Mouse (Mus musculus) gastrocnemius, adult 8-10 months (tissue): ENCODE measurements around the gene 2210016L21Rik. TPM values are rescaled to one million over a fixed set of nuclear protein-coding genes. Genes with fewer than 3 reads are reported as not detected.

Source experiments
- DNase-seq, 2 experiments: peaks; one replicate each; pipeline ENCODE4 v3.0.0; 2022; ENCODE audit warnings: low spot score in 2 of 2
- total RNA-seq, 4 experiments: library from RNA; stranded (reverse); gene quantifications; 2 replicates each; pipeline ENCODE4 v1.2.4; 2022

The 2210016L21Rik gene
- total RNA-seq, 4 experiments from 2014 or later = 16.9 to 29.0 (median 26.0) TPM

GRCm38 (mm10) chr5:114942766-114943130 is 790 bp downstream of the 2210016L21Rik start:
- DNase-seq = no peak

- no peak for DNase-seq
Observed at GRCm38 (mm10) chr5:114945072-114945471, 3.1 kb downstream of the 2210016L21Rik start.

- no peak for DNase-seq
Observed at GRCm38 (mm10) chr5:114948891-114949290, 6.9 kb downstream of the 2210016L21Rik start.

- DNase-seq = no peak
Observed at GRCm38 (mm10) chr5:114949316-114949715, 7.4 kb downstream of the 2210016L21Rik start.

GRCm38 (mm10) chr5:114949812-114950211 is 7.9 kb downstream of the 2210016L21Rik start:
- no peak for DNase-seq

GRCm38 (mm10) chr5:114950669-114951068 is 8.7 kb downstream of the 2210016L21Rik start:
- DNase-seq = no peak

DNA sequence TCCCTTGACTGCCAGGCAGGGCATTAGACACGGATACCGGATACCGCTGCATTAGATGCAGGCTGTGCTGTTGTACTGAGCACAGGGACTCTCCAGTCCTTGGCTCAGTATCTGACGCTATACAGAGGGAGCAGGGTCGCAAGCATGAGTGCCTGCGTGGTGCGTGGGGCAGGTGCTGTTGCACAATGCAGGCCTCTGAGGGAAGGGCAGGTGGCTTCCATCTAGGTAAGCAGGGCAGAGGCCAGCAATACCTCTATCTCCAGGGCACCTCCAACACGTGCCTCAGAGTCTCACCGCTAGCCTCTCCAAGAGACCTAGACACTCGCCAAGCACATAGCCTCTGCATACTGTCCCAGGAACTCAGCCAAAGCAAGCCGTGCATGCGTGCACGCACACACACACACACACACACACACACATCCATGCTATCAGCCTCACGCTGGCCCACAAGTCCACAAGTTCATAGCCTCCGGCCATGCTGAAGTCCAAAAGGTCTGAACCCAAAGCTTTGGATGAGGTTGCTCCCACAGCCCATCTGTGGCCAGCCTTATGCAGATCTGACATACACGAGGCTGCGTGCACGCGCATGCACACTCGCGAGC is 9.4 kb downstream of the 2210016L21Rik start:
- DNase-seq = no peak

DNA sequence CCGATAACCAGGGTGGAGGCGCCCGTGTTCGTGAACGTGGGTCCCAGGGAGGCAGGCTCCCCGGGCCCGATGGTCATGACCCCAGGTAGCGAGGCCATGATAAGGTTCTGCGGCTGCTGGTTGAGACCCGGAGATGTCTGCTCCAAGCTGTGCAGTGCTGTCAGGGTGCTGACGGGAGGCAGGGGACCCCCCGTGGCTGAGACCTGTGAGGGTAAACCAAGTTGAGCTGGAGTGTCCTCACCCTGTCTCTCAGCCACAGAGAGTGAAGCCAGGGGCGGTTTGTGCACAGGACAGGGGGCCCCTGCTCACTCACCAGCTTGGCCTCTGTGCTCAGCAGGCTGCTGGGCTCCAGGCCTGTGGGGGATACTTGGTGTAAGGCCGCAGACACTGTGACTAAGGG is 11.4 kb downstream of the 2210016L21Rik start:
- DNase-seq = no peak

DNA sequence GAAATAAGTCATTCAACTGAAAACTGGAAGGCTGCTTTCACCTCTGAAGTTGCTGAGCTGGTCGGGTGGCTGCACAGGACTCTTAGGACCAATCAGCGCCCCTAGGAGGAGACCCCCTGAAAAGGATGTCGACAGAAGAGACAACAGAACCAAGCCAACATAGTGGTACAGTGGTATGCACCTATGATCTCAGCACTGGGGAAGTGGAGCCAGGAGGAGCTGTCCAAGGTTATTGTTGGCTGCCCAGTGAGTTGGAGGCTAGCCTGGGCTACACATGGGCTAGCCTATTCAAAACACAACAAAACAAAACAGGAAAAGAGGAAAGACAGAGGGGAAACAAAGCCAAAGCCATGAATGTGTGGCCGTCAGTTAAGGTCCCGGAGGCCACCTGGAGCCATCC is 16.1 kb downstream of the 2210016L21Rik start:
- DNase-seq = no peak

GRCm38 (mm10) chr5:114961590-114962360 is 19.8 kb downstream of the 2210016L21Rik start:
- DNase-seq = no peak

DNA sequence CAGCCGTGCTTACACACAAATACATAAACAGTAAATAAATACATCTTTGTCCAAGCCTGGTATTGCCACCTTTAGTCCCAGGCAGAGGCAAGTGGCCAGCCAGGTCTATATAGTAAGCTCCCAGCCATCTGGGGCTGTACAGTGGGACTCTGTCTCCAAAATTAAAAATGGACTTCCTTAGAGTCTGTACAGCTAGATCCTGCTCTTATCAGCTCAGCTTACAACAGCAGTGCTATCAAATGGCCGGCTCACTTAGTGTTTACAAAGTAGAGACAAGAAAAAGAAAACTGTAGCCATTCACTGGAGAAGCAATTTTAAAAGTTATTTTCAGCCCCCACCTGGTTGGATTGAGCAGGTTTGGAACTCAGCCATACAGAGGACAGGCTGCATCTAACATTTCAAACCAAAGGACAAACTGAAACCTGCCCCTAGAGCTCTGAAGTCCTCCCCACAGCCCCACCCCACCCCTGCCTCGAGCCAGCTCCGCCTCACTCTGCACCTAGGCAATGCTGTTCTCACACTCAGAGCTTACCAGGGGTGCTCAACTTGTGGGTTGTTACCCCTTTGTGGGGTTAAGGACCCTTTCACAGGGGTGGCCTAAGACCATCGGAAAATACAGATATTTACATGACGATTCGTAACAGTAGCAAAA is 22.5 kb downstream of the 2210016L21Rik start:
- no peak for DNase-seq

- no peak for DNase-seq
Observed at GRCm38 (mm10) chr5:114964967-114965898, 23.3 kb downstream of the 2210016L21Rik start.

DNA sequence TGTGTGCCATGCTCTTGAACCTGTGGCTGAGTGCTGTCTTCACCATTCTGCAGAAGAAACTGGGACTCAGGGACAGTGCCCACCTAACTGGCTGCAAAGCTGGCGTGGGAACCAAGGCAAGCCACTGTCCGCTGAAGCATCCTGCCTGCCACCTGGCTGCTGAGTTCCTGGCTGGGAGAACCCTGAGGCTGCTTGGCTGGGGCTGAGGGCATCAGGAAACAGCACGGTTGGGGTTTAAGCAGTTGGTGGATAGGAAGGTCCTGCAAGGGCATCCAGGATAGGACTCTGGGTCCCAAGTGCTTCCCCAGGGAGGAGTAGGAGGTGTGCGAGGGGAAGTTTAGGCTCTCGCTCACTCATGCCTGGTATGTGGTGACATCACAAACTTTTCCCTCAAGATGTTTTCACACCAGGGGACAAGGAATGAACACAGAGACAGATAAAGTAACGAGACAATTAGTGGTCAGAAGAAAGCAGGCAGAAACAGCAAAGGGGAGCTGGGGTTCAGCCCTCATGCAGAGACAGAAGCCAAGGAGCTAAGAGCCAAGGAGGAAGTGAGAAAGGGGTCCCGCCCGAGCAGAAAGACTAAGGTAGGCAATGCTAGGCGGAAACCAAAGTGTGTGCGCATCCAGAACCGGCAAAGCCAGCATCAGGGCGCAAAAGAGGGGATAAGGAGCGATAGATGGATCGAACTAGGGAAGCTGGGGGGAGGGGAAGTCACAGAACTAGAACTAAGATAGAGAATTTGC is 25.7 kb downstream of the 2210016L21Rik start:
- no peak for DNase-seq

DNA sequence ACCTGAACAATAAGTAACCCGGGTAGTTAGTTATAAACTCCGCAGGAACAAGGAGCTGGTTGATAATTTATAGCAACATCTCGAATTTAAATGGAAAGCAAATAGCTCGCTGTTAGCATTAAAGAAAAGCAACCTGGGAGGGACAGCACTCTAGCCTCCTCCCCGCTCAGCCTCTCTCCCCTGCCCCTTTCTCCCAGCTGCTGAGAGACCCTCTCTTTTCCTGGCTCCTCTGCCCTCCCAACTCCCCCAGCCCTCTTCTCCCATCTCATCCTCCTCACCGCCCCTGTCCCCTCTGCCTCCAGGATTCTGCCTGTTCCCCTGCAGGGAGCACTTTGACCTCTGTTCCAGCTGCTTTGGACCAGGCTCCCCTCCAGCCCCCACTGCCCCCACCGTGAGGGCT is 26.7 kb downstream of the 2210016L21Rik start:
- DNase-seq = no peak

DNA sequence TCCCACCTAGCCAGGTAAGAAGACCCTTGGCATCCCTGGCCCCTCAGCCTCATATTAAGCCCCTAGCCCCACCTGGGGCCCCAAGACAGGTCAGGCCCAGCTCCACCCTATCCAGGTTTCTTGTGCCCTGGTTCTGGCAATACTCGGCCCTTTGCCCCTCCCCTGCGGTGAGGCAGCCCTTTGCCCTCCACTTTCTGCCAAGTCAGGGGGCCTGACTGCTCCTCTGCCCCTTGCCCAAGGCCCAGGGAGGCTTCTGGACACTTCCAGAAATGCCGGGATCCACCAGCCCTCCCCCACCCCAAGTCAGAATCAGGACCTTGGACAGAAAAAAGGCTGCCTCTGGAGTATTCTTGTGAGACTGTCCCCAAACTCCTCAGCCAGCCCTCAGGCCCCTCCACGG is 27.1 kb downstream of the 2210016L21Rik start:
- no peak for DNase-seq

GRCm38 (mm10) chr5:114969609-114970215 is 27.8 kb downstream of the 2210016L21Rik start:
- DNase-seq = no peak

DNA sequence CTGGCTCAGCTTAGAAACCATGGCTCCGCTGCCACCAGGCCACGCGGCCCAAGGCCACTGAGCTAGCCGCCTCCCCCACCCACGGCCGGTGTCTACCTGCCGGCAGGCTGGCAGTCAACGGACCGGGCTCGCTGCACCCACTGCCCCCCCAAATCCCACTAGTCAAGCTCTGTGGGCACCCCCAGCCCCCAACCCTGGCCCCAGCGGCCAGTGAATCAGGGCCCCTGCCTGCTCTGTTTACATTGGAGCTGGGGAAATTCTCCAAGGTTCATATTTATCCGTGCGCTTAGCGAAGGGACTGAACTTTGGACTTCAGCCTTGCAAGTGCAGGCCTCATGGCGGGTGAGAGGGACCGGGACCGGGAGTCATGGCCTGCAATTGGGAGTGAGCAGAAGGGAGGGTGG is 28.9 kb downstream of the 2210016L21Rik start, which contains the start of gene Hnf1a:
TSS of gene Hnf1a (minus strand) at position 271 of the 404 bp plus-strand sequence.
- no peak for DNase-seq

GRCm38 (mm10) chr5:114972201-114972600 is 30.2 kb downstream of the 2210016L21Rik start:
- no peak for DNase-seq

DNA sequence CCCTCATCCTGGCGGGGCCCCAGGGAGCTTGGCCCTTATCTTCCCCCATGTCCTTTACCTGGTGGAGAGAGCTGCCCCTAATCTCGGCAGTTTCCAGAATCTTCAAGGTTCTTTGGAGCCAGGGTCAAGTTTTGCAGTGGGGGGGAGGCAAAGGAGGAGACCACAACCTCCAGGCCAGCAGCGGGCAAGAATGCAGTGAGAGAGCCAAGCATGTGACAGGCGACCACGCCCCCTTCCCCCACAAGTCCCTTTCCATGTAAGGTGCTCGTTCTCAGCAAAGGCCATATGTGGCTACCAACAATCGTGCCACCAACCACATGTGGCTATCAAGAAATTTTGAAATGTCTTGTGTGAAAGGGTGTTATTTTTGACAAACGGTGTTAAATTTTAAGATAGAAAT is 31.2 kb downstream of the 2210016L21Rik start:
- DNase-seq = no peak

DNA sequence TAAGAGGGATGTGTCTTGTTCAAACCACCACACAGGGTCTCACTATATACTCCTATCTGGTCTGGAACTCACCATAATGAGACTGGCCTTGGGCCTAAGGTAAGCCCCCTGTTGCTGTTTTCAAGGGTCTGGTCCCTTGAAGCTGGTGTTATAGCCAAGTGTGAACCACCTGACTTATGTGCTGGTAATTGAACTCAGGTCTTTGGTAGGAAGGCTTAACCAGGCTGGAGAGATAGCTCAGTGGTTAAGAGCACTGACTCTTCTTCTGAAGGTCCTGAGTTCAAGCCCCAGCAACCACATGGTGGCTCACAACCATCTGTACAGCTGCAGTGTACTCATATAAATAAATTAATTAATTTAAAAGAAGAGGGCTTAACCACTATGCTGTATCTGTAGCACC is 35.0 kb downstream of the 2210016L21Rik start:
- no peak for DNase-seq
